11 mouse cellular contexts compared by ENCODE assay signal in the genomic region with DNA sequence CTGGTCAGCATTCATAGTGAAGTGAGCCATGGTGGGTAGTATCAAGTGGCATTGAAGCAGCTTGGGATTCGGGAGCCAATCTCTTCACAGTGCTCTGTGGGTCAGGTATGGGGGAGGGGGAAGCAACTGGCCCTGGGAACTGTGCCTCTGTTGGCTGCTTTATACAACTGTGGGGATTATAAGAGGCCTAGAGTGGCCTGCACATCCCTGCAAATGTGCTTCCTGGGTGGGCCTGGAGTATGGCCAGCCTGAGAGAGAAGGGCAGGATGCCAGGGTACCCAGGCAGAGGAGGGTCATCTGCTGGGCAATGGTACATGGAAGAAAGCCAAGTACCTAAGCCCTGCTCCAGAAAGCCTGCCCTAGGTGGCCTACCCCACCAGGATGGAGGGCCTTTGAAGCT. TPM values are rescaled to one million over a fixed set of nuclear protein-coding genes. Genes with fewer than 3 reads are reported as not detected.
A peak's percentile ranks its signal among the peaks of the same experiment; 100 is the strongest.
DNase-seq lines count a peak whose midpoint lies in the region; ATAC-seq and TF ChIP-seq lines count a peak whose summit lies in the region.
"Had no signal": no experiment of that assay in that cellular context is flagged by ENCODE, and none has a peak within 500 bp of the region (broad histone marks: within the 10 kb centered on the region; RNA-seq: fewer than 3 reads in every experiment).

No protein-coding gene starts in this region.

- no peak overlapping the region for H3K9ac ChIP-seq in kidney, postnatal 0 days (ENCODE audit: low read depth, low read length)
- H3K9ac ChIP-seq: limb, embryonic 12.5 days had no signal

- TF ChIP-seq CTCF in kidney, postnatal 0 days (IDR thresholded peaks at IDR 0.05; ENCODE audit: low read depth), result no peak

- no peaks in the 10 kb centered on the region for H3K36me3 ChIP-seq in kidney, postnatal 0 days (ENCODE audit: insufficient read depth, low read length)
- H3K36me3 ChIP-seq in embryonic facial prominence, embryonic 10.5 days (replicated peaks), result no peaks in the 10 kb centered on the region
- H3K36me3 ChIP-seq: limb, embryonic 12.5 days had no signal

- no peaks in the 10 kb centered on the region for H3K4me1 ChIP-seq in kidney, postnatal 0 days (replicated peaks; ENCODE audit: insufficient read depth, low read length)
- H3K4me1 ChIP-seq in embryonic facial prominence, embryonic 10.5 days, result 0 out of 2 replicates have a peak, but pooled peaks cover 7% of the 10 kb centered on the region
- H3K4me1 ChIP-seq: limb, embryonic 12.5 days had no signal

- H3K9me3 ChIP-seq in kidney, postnatal 0 days (replicated peaks; ENCODE audit: low read length), result no peaks in the 10 kb centered on the region
- no peaks in the 10 kb centered on the region for H3K9me3 ChIP-seq in embryonic facial prominence, embryonic 10.5 days
- H3K9me3 ChIP-seq: limb, embryonic 12.5 days had no signal

- H3K4me3 ChIP-seq in kidney, postnatal 0 days (replicated peaks; ENCODE audit: low read depth, low read length), result no peak overlapping the region
- H3K4me3 ChIP-seq in embryonic facial prominence, embryonic 10.5 days, result no peak overlapping the region
- H3K4me3 ChIP-seq: limb, embryonic 12.5 days had no signal

- DNase-seq in cerebellum, postnatal 10 days, result peak; percentile 78 to 85
- no peak for DNase-seq in kidney, postnatal 0 days (ENCODE audit: low spot score)
- no peak for DNase-seq in kidney, adult 9 months
- DNase-seq in right cerebral cortex, postnatal 4 days, result peak; percentile 30
- no peak for DNase-seq in right cerebral cortex, postnatal 36 days (ENCODE audit: low spot score in 2 of 2)
- no peak for DNase-seq in embryonic facial prominence, embryonic 10.5 days (ENCODE audit: low spot score)
- DNase-seq: gastrocnemius, postnatal 36 days; lung, adult 18-20 months had no signal

- no peak for ATAC-seq in cerebellum, adult (ENCODE audit: insufficient number of reproducible peaks, low FRiP score, low TSS enrichment)
- ATAC-seq in kidney, postnatal 0 days (replicated peaks; ENCODE audit: low FRiP score, low read depth), result peak; percentile 30; the same call in 1 of the 2 replicates
- no peak for ATAC-seq in frontal cortex, adult (ENCODE audit: low TSS enrichment)

- H3K27ac ChIP-seq in kidney, postnatal 0 days, result no peak overlapping the region
- H3K27ac ChIP-seq in embryonic facial prominence, embryonic 10.5 days (replicated peaks), result no peak overlapping the region
- H3K27ac ChIP-seq: limb, embryonic 12.5 days had no signal

- WGBS in kidney, postnatal 0 days, result 43% methylated on average over 1 of the region's 1 CpGs
- WGBS in embryonic facial prominence, embryonic 10.5 days, result 67% methylated on average over 1 of the region's 1 CpGs

- H3K27me3 ChIP-seq in kidney, postnatal 0 days (ENCODE audit: insufficient read depth, low read length), result no peaks in the 10 kb centered on the region
- H3K27me3 ChIP-seq in embryonic facial prominence, embryonic 10.5 days (replicated peaks; ENCODE audit: low read depth, poor library complexity, severe bottlenecking), result no peaks in the 10 kb centered on the region
- H3K27me3 ChIP-seq: limb, embryonic 12.5 days had no signal

- no peak overlapping the region for H3K4me2 ChIP-seq in kidney, postnatal 0 days (ENCODE audit: low read length)
- H3K4me2 ChIP-seq: limb, embryonic 12.5 days had no signal

RNA-seq across cellular contexts. Expression of a gene that starts 49.4 kb away (rescaled TPM):
- 1.7 and 1.9 TPM in 2 replicates for polyA plus RNA-seq in kidney, postnatal 0 days (2015; fragmentation: Nextera tagmentation; extraction: Ambion mirVana)
- polyA plus RNA-seq in embryonic facial prominence, embryonic 10.5 days (2016; fragmentation: Nextera tagmentation; extraction: Ambion mirVana), result 20.7 and 27.5 TPM in 2 replicates

Comparison
In these comparisons a context has a peak if more than half of its experiments do, and no peak if none do; other contexts are left out.
1. DNase-seq: peak in cerebellum, postnatal 10 days (2 of 2) and right cerebral cortex, postnatal 4 days (single experiment); none in kidney, postnatal 0 days (single experiment), kidney, adult 9 months (single experiment), right cerebral cortex, postnatal 36 days (0 of 2) and embryonic facial prominence, embryonic 10.5 days (single experiment).